Mouse (Mus musculus): Measurements from ENCODE around the gene Aifm2.

The Aifm2 gene

DNA sequence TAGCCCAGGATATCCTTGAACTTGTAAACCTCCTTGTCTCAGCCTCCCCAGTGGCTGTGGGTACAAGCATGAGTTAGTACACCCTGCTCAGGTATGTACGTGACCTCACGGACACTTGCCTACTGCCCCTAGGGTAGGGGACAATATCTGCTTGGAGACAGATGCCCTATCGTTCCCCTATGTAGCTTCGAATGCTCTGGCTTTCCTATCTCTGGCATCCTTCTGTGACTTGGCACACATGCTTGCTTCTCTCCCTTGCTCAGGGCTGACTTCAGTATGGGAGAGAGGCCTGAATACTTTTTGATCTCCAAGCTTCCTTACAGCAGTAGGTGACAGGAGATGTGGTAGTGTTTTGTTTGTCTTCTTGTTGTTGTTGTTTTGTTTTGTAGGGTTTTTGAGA is 917 bp upstream of the Aifm2 start:
- in situ Hi-C loops (cut with MboI; ENCODE audit: low pct_unique_long_range_greater_than_20kb in 1 of 2, low sequenced_read_pairs in 2 of 2, unreplicated experiment in 1 of 2), result no loop called here

- in situ Hi-C loops (cut with MboI; ENCODE audit: low pct_unique_long_range_greater_than_20kb in 1 of 2, low sequenced_read_pairs in 2 of 2, unreplicated experiment in 1 of 2), result no loop called here
Measured at GRCm38 (mm10) chr10:61715462-61715837, 387 bp downstream of the Aifm2 start.

GRCm38 (mm10) chr10:61715996-61716864 is 1.2 kb downstream of the Aifm2 start:
- in situ Hi-C loops (cut with MboI; ENCODE audit: low pct_unique_long_range_greater_than_20kb in 1 of 2, low sequenced_read_pairs in 2 of 2, unreplicated experiment in 1 of 2), result no loop called here

- in situ Hi-C loops (cut with MboI; ENCODE audit: low pct_unique_long_range_greater_than_20kb in 1 of 2, low sequenced_read_pairs in 2 of 2, unreplicated experiment in 1 of 2), result no loop called here
Measured at GRCm38 (mm10) chr10:61717406-61718296, 2.6 kb downstream of the Aifm2 start.

DNA sequence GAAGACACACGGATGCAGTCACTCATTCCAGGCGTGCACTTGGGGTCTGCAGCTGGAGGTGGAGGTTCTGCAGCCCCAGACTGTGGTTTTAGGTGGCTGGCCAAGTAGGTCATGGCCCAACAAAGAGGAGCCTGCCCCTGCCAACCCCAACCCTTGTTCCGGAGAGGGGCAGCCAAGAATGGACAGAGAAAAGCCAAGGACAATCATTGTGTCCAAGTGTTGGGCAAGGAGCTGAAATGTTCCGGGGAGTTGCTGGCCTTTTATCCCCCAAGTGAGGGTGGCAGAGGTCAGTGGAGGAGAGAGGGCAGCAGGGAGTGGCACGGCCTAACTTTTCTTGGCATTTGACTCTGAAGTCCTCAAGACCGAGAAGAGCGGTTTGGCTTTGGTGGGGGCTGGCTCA is 5.3 kb downstream of the Aifm2 start:
- in situ Hi-C loops (cut with MboI; ENCODE audit: low pct_unique_long_range_greater_than_20kb in 1 of 2, low sequenced_read_pairs in 2 of 2, unreplicated experiment in 1 of 2), result no loop called here

- in situ Hi-C loops (cut with MboI; ENCODE audit: low pct_unique_long_range_greater_than_20kb in 1 of 2, low sequenced_read_pairs in 2 of 2, unreplicated experiment in 1 of 2), result no loop called here
Measured at GRCm38 (mm10) chr10:61722215-61722614, 7.2 kb downstream of the Aifm2 start.

GRCm38 (mm10) chr10:61723271-61723670 is 8.2 kb downstream of the Aifm2 start:
- in situ Hi-C loops (cut with MboI; ENCODE audit: low pct_unique_long_range_greater_than_20kb in 1 of 2, low sequenced_read_pairs in 2 of 2, unreplicated experiment in 1 of 2), result no loop called here

DNA sequence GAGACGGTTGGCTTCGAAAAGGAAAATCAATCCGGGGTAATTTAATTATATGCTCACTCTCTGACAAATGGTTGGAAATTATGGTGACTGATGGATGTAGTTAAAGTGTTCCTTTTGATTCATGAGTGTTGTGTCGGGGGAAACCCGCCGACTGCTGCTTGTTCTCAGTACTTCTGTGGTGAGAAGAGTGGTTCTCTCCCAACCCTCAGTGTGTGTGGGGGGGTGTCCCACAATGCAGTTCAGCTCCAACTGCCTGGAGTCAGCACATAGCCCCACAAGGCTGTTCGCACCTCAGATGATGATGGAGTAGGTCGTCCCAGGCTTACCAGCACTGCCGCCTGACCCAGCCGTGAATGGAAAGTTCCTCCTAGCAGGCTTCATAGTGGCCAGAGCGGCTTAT is 14.1 kb downstream of the Aifm2 start:
- in situ Hi-C loops (cut with MboI; ENCODE audit: low pct_unique_long_range_greater_than_20kb in 1 of 2, low sequenced_read_pairs in 2 of 2, unreplicated experiment in 1 of 2), result no loop called here

GRCm38 (mm10) chr10:61730171-61730570 is 15.1 kb downstream of the Aifm2 start:
- in situ Hi-C loops (cut with MboI; ENCODE audit: low pct_unique_long_range_greater_than_20kb in 1 of 2, low sequenced_read_pairs in 2 of 2, unreplicated experiment in 1 of 2), result no loop called here

DNA sequence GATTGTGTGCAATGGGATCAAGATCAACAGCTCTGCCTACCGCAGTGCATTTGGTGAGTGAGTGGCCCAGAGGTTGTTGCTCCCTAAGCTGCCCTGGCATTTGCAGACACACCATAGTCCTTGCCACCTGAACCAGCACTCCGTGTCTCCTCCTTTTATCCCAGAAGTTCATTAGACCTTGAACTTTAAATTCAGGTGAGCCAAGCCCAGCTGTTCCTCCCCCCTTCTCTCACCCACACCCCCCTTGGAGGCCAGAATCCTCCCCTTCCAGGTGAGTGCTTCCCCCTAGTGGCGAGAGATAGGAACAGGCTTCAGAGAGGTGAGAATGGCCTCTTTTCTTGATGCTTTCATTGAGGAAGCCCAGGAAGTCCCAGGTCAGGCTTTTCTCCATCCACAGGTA is 19.3 kb downstream of the Aifm2 start:
- in situ Hi-C loops (cut with MboI; ENCODE audit: low pct_unique_long_range_greater_than_20kb in 1 of 2, low sequenced_read_pairs in 2 of 2, unreplicated experiment in 1 of 2), result no loop called here

GRCm38 (mm10) chr10:61736671-61737078 is 21.6 kb downstream of the Aifm2 start:
- in situ Hi-C loops (cut with MboI; ENCODE audit: low pct_unique_long_range_greater_than_20kb in 1 of 2, low sequenced_read_pairs in 2 of 2, unreplicated experiment in 1 of 2), result no loop called here

- in situ Hi-C loops (cut with MboI; ENCODE audit: low pct_unique_long_range_greater_than_20kb in 1 of 2, low sequenced_read_pairs in 2 of 2, unreplicated experiment in 1 of 2), result no loop called here
Measured at GRCm38 (mm10) chr10:61737537-61737936, 22.5 kb downstream of the Aifm2 start.

DNA sequence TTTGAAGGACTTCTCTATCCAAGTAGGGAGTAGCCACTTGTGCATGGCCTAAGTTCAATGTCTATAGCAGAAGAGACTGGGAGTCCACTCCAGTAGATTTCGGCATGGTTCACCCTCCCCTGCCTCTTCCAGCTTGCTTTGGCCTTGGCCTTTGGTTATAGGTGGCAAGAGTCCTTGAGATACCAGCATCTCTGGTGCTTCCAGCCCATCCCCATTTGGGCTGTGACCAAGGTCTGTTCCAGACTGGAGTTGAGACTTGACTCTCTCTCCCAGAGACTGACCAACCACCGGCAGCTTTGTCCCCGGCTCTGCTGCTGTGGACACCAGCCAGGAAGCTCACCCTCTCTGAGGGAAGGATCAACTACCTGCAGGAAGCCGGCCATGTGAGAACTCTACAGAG is 23.1 kb downstream of the Aifm2 start:
- in situ Hi-C loops (cut with MboI; ENCODE audit: low pct_unique_long_range_greater_than_20kb in 1 of 2, low sequenced_read_pairs in 2 of 2, unreplicated experiment in 1 of 2), result no loop called here

GRCm38 (mm10) chr10:61741306-61741705 is 26.2 kb downstream of the Aifm2 start:
- in situ Hi-C loops (cut with MboI; ENCODE audit: low pct_unique_long_range_greater_than_20kb in 1 of 2, low sequenced_read_pairs in 2 of 2, unreplicated experiment in 1 of 2), result loop anchor here in 1 of 2 experiments (10.0 kb wide), 1 partner anchor 363 kb away; no protein-coding TSS in a partner anchor

DNA sequence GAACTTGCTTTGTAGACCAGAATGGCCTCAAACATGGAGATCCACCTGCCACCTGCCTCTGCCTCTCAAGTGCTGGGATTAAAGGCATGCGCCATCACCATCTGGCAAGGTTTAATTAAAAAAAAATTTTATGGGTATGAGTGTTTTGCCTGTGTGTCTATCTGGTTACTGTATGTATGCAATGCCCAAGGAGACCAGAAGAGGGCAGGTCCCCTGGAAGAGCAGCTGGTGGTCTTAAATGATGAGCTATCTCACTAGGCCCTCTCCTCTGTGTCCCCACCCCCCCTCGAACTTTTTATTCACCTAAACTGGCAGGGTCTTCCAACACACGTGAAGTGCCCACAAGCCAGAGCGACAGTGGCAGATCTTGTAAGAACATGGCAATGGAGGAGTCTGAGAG is 26.8 kb downstream of the Aifm2 start:
- in situ Hi-C loops (cut with MboI; ENCODE audit: low pct_unique_long_range_greater_than_20kb in 1 of 2, low sequenced_read_pairs in 2 of 2, unreplicated experiment in 1 of 2), result loop anchor here in 1 of 2 experiments (10.0 kb wide), 1 partner anchor 363 kb away; no protein-coding TSS in a partner anchor

DNA sequence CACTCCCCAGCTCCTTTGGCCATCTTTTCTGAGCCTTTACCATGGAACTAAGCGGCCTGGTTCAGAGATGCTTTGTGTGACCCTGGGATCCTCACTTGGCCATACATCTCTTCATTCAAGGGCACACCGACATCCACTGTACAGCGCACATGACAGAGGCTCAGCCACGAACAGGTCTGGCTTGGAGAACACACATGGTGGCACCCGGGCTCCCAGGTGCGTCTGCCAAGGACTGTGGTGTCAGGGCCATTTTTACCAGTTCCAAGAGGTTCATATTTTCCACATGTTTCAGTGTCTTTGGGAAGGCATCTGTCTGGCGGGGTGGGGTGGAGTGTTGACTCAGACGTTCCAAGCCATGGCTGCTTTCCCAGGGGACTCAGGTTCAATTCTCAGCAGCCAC is 27.3 kb downstream of the Aifm2 start:
- in situ Hi-C loops (cut with MboI; ENCODE audit: low pct_unique_long_range_greater_than_20kb in 1 of 2, low sequenced_read_pairs in 2 of 2, unreplicated experiment in 1 of 2), result loop anchor here in 1 of 2 experiments (10.0 kb wide), 1 partner anchor 362 kb away; no protein-coding TSS in a partner anchor

- in situ Hi-C loops (cut with MboI; ENCODE audit: low pct_unique_long_range_greater_than_20kb in 1 of 2, low sequenced_read_pairs in 2 of 2, unreplicated experiment in 1 of 2), result loop anchor here in 1 of 2 experiments (10.0 kb wide), 1 partner anchor 360 kb away; no protein-coding TSS in a partner anchor
Measured at GRCm38 (mm10) chr10:61745133-61745532, 30.1 kb downstream of the Aifm2 start.

DNA sequence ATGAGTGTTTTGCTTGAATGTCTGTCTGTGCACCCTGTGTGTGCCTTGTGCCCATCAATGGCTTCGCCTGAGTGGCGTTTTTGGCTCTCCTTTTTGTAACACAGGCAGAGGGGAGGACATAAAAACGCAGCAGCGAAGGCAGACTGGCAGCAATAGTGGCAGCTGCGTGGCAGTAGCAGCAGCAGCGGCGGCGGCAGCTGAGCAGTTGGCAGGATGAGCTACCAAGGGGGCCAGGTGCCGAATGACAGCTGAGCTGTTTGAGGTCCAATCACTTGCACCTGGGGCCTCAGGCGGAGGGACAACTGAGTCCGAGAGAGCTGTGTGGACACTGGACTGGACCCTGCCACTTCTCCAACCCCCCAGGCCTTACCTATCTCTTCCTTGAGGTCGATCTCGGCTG is 32.2 kb downstream of the Aifm2 start:
- in situ Hi-C loops (cut with MboI; ENCODE audit: low pct_unique_long_range_greater_than_20kb in 1 of 2, low sequenced_read_pairs in 2 of 2, unreplicated experiment in 1 of 2), result loop anchor here in 1 of 2 experiments (10.0 kb wide), 1 partner anchor 357 kb away; no protein-coding TSS in a partner anchor

- in situ Hi-C loops (cut with MboI; ENCODE audit: low pct_unique_long_range_greater_than_20kb in 1 of 2, low sequenced_read_pairs in 2 of 2, unreplicated experiment in 1 of 2), result loop anchor here in 1 of 2 experiments (10.0 kb wide), 1 partner anchor 225 kb away; the partner anchor contains the start of gene Col13a1
Measured at GRCm38 (mm10) chr10:61750014-61750413, 35.0 kb downstream of the Aifm2 start.

All from mouse embryonic stem cell (cell line).